Mouse (Mus musculus): ENCODE data around the gene Polh.

Gene Polh

DNA sequence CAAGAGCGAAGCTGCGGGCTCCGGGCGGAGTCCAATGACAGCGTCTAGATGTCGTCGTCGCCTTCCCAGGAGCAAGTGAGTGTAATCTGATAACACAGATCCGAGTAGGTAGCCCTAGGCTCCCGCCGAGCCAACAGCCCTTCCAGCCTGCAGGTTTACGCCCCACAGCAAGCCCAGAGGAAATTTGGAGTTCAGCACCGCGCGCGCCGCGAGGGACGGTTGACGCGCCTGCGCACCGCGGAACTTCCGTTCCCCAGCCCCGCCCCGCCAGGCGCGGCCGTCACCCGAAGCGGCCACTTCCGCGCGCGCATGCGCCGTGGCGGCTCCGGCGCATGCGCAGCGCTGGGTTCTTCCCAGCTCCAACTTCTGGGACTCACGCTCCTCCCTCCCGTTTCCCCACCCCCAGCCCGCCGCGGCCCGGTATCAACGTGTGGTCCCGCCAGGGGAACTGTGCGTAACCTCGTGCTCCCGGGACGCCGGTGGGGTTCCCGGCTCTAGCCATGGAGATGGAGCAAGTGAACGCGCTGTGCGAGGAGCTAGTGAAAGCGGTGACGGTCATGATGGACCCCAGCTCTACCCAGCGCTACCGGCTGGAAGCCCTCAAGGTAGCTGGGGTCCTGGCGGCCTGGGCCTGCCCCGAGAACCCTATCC is at the start of gene Polh, which contains the start of gene Xpo5:
Polh (minus strand) TSS at position 225 of the 651 bp plus-strand sequence.
Xpo5 (plus strand) TSS at position 362 of the 651 bp plus-strand sequence.
- DNase-seq (ENCODE audit: extremely low spot score): peak; percentile 95

- DNase-seq (ENCODE audit: extremely low spot score): no peak
Observed at GRCm38 (mm10) chr17:46251174-46251573, 48.7 kb upstream of the Polh start.

DNA sequence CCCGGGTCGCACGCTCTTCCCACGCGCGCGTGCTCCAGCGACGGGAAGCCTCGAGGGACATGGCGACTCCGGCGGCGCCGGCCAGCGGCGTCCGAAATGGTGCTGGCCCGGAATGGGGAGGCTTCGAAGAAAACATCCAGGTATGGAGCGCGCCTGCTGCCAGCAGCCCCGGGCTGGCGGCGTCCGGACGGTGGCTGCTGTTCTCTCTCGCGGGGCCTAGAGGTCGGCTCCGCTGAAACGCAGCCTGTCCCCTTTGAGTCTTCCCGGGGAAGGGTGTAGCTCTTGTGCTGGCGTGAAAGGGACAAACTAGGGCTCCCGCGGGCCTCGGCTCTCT is 45.7 kb upstream of the Polh start:
- no peak for DNase-seq (ENCODE audit: extremely low spot score)

DNA sequence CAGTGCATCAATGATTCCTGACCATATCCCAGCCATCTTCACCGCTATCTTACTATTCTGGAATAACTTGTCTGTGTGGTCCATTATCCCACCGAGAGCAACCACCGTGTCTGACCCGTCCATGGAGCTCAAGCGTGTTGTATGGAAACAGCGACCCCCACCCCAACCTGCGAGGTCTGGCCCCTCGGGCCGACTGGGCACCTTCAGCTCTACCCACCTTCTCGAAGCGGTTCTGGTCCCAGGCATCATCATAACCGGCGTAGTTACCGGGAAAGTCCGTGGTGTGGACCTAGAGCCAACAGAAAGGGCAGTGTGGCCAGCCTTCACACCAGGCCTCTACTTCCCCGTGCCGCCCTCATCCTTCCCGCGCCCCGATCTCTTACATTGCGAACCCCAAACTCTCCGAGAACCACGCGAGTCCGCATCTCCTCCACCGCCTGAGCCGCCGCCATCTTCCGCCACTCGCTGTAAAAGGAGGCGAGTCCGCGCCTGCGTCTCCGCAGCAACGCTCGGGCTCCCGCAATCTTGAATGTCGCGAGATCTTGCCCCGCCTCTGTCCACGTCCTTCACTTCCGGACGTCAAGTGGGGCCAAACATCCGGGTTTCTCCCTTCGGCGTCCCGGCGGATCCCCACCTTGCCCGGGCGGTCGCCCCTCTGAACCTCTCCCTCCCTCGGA is 45.2 kb upstream of the Polh start, which contains the start of the genes Polr1c and Yipf3:
Polr1c (minus strand) TSS at position 543 of the 677 bp plus-strand sequence.
Yipf3 (plus strand) TSS at position 569 of the 677 bp plus-strand sequence.
- DNase-seq (ENCODE audit: extremely low spot score): peak; percentile 94

- no peak for DNase-seq (ENCODE audit: extremely low spot score)
Observed at GRCm38 (mm10) chr17:46244579-46244978, 42.1 kb upstream of the Polh start.

DNA sequence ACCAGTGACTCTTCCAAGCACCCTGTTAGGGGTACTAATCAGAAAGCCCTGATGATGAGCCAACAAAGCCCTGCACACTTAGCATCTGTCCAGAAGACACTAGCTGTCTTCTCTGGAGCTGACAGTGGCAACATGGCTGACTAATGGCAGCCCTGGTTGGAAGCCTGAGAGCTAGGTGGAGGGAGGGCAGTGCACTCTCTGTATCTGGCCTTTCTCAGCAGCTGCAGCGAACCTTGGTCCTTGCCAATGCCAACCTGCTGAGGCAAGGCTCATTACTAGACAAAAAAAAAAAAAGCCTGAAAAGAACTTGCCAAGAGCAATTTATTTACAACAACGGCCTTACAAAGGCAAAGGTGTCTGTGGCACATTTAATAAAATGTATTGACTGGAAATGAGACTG is 41.2 kb upstream of the Polh start:
- no peak for DNase-seq (ENCODE audit: extremely low spot score)

DNA sequence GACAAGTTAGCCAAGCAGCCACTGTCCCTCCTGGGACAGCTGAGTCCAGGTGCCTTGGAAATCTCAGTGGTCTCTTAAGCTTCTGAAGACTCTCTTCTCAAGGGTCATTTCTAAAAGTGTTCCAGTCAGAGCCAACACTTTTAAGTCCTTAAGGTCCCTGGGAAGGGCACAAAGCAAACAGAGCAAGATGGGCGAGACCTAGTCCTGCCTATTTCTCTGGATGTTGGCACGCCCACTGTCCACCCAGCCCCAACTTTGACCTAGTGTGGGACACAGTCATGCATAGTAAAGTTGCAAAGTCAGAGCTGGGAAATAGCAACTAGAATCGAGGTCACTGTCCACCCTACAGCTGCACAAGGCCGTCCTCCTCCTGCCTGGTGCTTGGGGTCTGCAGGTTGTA is 40.5 kb upstream of the Polh start:
- no peak for DNase-seq (ENCODE audit: extremely low spot score)

GRCm38 (mm10) chr17:46242274-46242673 is 39.8 kb upstream of the Polh start:
- no peak for DNase-seq (ENCODE audit: extremely low spot score)

- DNase-seq (ENCODE audit: extremely low spot score): no peak
Observed at GRCm38 (mm10) chr17:46241471-46241870, 39.0 kb upstream of the Polh start.

GRCm38 (mm10) chr17:46239516-46240114 is 37.2 kb upstream of the Polh start:
- DNase-seq (ENCODE audit: extremely low spot score): no peak

- DNase-seq (ENCODE audit: extremely low spot score): no peak
Observed at GRCm38 (mm10) chr17:46237480-46237879, 35.0 kb upstream of the Polh start.

DNA sequence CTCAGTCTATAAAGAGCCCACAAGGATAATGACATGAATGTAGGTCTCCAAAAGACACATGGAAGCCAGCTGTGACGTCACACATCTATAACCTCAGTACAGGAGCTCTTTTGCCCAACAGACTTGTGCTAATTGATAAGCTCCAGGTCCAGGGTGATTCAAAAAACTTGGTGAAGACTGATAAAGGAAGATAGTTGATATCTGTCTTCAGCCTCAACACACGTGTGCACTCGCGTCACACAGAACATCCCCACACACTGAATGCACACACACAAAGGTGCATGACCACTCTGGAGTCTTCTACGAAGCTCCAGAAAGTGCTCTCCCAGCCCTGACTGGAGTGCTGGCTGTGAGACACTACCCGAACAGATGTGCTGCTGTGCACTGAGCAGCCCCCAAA is 34.6 kb upstream of the Polh start:
- DNase-seq (ENCODE audit: extremely low spot score): no peak

DNA sequence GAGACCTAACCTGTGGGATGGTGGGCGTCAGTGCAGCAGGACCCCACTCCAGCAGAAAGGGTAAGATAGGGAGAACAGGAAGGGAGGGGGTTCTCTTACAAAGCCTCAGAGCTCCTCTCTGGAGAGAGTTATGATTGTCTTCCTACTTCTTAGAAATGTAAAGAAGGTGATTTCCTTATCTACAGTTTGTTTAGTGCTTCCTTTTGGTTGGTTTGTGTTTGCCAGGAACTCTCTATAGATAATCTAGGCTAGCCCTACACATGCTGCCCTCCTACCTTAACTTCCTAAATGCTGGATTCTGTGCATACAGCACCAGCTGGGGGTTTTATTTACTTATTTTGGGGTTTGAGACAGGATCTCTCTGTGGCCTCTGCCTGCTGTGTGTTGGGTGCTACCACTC is 33.6 kb upstream of the Polh start:
- DNase-seq (ENCODE audit: extremely low spot score): no peak

DNA sequence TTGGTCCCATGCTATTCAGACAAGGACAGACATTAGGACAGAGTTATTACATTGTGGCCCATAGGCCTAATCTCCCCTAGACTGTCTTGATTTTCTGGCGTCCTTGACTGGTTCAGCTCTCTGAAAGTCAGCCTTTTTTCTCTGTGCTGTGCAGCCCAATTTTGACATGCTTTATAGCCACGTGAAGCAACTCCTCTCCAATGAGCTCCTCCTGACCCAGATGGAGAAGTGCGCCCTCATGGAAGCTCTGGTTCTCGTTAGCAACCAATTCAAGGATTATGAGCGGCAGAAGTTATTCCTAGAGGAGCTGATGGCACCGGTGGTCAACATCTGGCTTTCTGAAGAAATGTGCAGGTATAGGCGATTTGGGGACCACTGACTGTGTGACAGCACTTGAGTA is 25.1 kb upstream of the Polh start:
- no peak for DNase-seq (ENCODE audit: extremely low spot score)

- no peak for DNase-seq (ENCODE audit: extremely low spot score)
Observed at GRCm38 (mm10) chr17:46221601-46222000, 19.2 kb upstream of the Polh start.

GRCm38 (mm10) chr17:46210550-46210949 is 8.1 kb upstream of the Polh start:
- no peak for DNase-seq (ENCODE audit: extremely low spot score)

DNA sequence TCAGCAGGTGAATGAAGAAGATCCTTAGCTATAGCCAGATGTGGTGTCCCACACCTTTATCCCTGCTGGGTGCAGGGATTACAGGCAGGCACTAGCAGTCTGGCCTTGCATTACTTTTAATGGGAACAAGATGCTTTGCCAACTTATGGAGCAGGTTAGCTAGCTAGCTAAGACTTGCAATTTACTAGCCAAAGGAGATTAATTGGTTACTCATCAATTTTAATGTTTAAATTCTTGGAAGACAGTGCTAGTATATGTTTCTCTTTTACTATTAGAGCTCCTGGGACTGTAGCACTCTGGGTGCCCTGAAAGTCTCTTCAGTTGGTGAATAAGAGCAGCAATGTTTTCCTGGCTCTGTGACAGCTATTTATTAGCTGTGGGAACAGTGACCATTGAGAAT is 4.2 kb upstream of the Polh start:
- no peak for DNase-seq (ENCODE audit: extremely low spot score)

DNA sequence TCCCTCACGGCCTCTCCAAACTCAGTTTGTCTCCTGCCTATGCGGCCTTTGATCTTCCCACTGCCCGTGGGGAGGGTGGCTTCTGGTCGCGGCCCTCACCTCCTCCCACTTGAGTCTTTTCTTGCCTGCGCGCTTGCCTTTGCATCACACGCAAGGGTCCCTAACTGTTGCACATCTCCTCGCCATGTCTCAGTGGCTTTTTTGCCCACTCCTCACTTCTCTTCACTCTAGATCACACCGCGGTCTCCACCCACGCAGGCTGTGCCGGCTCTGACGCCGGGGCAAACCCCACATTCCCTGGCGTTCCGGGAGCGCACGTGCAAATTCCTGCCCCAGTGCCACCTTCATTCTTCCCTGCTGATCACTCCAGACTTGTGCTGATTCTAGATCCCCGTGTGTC is 633 bp upstream of the Polh start:
- DNase-seq (ENCODE audit: extremely low spot score): no peak

GRCm38 (mm10) chr17:46201151-46201550 is 1.3 kb downstream of the Polh start:
- DNase-seq (ENCODE audit: extremely low spot score): no peak

DNA sequence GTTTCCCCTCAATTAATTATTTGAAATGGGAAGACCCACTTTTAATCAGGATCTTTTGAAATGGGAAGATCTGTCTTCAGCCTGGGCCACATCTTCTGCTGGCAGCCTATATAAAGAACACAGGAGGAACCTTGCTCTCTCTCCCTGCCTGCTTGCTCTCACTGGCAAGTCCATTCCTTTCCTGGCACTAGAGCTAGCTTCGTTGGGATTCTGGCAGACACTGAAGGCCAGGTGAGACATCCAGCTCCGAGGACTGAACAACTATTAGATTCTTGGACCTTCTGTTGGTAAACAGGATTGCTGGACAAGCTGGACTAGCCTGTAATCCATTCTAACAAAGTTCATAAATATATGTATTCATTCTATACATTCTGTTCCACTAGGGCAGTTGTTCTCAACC is 13.6 kb downstream of the Polh start:
- no peak for DNase-seq (ENCODE audit: extremely low spot score)

- no peak for DNase-seq (ENCODE audit: extremely low spot score)
Observed at GRCm38 (mm10) chr17:46182273-46182672, 20.2 kb downstream of the Polh start.

GRCm38 (mm10) chr17:46170538-46170937 is 31.9 kb downstream of the Polh start:
- no peak for DNase-seq (ENCODE audit: extremely low spot score)

DNA sequence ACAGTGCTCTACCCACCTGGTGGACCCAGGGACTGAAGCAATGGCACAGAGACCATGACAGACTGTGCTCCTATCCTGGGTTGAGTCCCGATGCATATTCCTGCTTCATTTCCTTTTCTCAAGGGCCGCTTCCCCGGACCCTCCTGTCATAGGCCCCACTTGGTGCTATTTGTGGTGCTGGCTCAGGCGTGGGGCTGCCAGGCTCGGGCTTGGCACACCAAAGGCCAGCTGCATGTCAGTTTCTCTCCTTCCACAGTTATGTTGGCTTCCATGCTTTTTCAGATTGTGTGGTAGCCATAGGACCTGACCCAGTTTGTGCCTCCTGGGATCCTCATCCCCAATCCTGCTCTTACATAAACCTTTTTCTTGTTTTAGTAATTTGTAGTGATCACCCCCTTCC is 33.7 kb downstream of the Polh start:
- DNase-seq (ENCODE audit: extremely low spot score): no peak

Measured in embryo, embryonic 9.5 days (tissue).